Comparison of ENCODE assay signal across 11 mouse cellular contexts in genomic region chr15:62128546-62129212, GRCm38 (mm10).
DNase-seq lines count a peak whose midpoint lies in the region; ATAC-seq and TF ChIP-seq lines count a peak whose summit lies in the region.
"Had no signal": no experiment of that assay in that cellular context is flagged by ENCODE, and none has a peak within 500 bp of the region (broad histone marks: within the 10 kb centered on the region; RNA-seq: fewer than 3 reads in every experiment).

No protein-coding gene starts in this region.

- TF ChIP-seq CTCF in lung, embryonic 14.5 days (IDR thresholded peaks at IDR 0.05; ENCODE audit: low read depth) = no peak
- TF ChIP-seq CTCF in stomach, postnatal 0 days (IDR thresholded peaks at IDR 0.05; ENCODE audit: low read depth) = peak; percentile 29

- ATAC-seq in embryonic facial prominence, embryonic 11.5 days (replicated peaks; ENCODE audit: insufficient number of reproducible peaks, low FRiP score, low TSS enrichment, low read depth) = no peak
- no peak for ATAC-seq in lung, embryonic 14.5 days (ENCODE audit: insufficient read depth)
- ATAC-seq in limb, embryonic 11.5 days (ENCODE audit: insufficient number of reproducible peaks, low FRiP score, low TSS enrichment, low read depth) = no peak
- peak; percentile 79 for ATAC-seq in stomach, postnatal 0 days (ENCODE audit: low FRiP score, low TSS enrichment)
- ATAC-seq: inflammation-experienced regulatory T-cells, adult 6 months had no signal

- H3K36me3 ChIP-seq in embryonic facial prominence, embryonic 11.5 days (replicated peaks; ENCODE audit: control insufficient read depth, insufficient read depth, low read depth, low read length) = no peaks in the 10 kb centered on the region
- no peaks in the 10 kb centered on the region for H3K36me3 ChIP-seq in embryonic facial prominence, embryonic 10.5 days (replicated peaks)
- no peaks in the 10 kb centered on the region for H3K36me3 ChIP-seq in lung, embryonic 14.5 days (ENCODE audit: insufficient read depth)
- H3K36me3 ChIP-seq in limb, embryonic 11.5 days (ENCODE audit: control insufficient read depth, insufficient read depth, low read length) = no peaks in the 10 kb centered on the region
- H3K36me3 ChIP-seq in stomach, postnatal 0 days (ENCODE audit: control insufficient read depth, insufficient read depth, low read length) = no peaks in the 10 kb centered on the region

- H3K4me3 ChIP-seq in embryonic facial prominence, embryonic 11.5 days (ENCODE audit: low read depth, low read length) = no peak overlapping the region
- no peak overlapping the region for H3K4me3 ChIP-seq in embryonic facial prominence, embryonic 10.5 days
- H3K4me3 ChIP-seq in lung, embryonic 14.5 days (ENCODE audit: low read depth, low read length) = no peak overlapping the region
- H3K4me3 ChIP-seq in limb, embryonic 11.5 days (ENCODE audit: low read depth, low read length) = no peak overlapping the region
- H3K4me3 ChIP-seq in stomach, postnatal 0 days (ENCODE audit: low read depth, low read length) = no peak overlapping the region
- H3K4me3 ChIP-seq: forebrain, embryonic 13.5 days had no signal

- 48% methylated on average over 11 of the region's 11 CpGs for WGBS in embryonic facial prominence, embryonic 11.5 days
- WGBS in embryonic facial prominence, embryonic 10.5 days = 61% methylated on average over 11 of the region's 11 CpGs
- 22% methylated on average over 11 of the region's 11 CpGs for WGBS in lung, embryonic 14.5 days
- WGBS in limb, embryonic 11.5 days = 29% methylated on average over 11 of the region's 11 CpGs
- 23% methylated on average over 11 of the region's 11 CpGs for WGBS in stomach, postnatal 0 days

- H3K4me1 ChIP-seq in embryonic facial prominence, embryonic 11.5 days (ENCODE audit: control insufficient read depth, insufficient read depth, low read length) = peaks cover 2% of the 10 kb centered on the region; the same call in 1 of the 2 replicates
- H3K4me1 ChIP-seq in embryonic facial prominence, embryonic 10.5 days = peaks cover 43% of the 10 kb centered on the region
- peaks cover 23% of the 10 kb centered on the region for H3K4me1 ChIP-seq in lung, embryonic 14.5 days (ENCODE audit: insufficient read depth)
- peaks cover 6% of the 10 kb centered on the region; the same call in 1 of the 2 replicates for H3K4me1 ChIP-seq in limb, embryonic 11.5 days (ENCODE audit: control insufficient read depth, insufficient read depth, low read length)
- no peaks in the 10 kb centered on the region for H3K4me1 ChIP-seq in stomach, postnatal 0 days (replicated peaks; ENCODE audit: control insufficient read depth, insufficient read depth)

- no peak overlapping the region for H3K9ac ChIP-seq in embryonic facial prominence, embryonic 11.5 days (replicated peaks; ENCODE audit: low read length)
- H3K9ac ChIP-seq in lung, embryonic 14.5 days = no peak overlapping the region
- H3K9ac ChIP-seq in limb, embryonic 11.5 days (ENCODE audit: low read length) = no peak overlapping the region
- H3K9ac ChIP-seq in stomach, postnatal 0 days (ENCODE audit: low read length) = no peak overlapping the region
- H3K9ac ChIP-seq: forebrain, embryonic 13.5 days had no signal

- no peaks in the 10 kb centered on the region for H3K9me3 ChIP-seq in embryonic facial prominence, embryonic 11.5 days (replicated peaks; ENCODE audit: control insufficient read depth, low read length)
- H3K9me3 ChIP-seq in embryonic facial prominence, embryonic 10.5 days = no peaks in the 10 kb centered on the region
- H3K9me3 ChIP-seq in lung, embryonic 14.5 days (ENCODE audit: low read depth, low read length) = no peaks in the 10 kb centered on the region
- no peaks in the 10 kb centered on the region for H3K9me3 ChIP-seq in limb, embryonic 11.5 days (ENCODE audit: control insufficient read depth, low read length)
- no peaks in the 10 kb centered on the region for H3K9me3 ChIP-seq in stomach, postnatal 0 days (ENCODE audit: control insufficient read depth, low read length)
- H3K9me3 ChIP-seq: forebrain, embryonic 13.5 days had no signal

- no peak for TF ChIP-seq EP300 in stomach, postnatal 0 days (optimal IDR thresholded peaks at IDR 0.05)

- peak; percentile 25 for DNase-seq in embryonic facial prominence, embryonic 11.5 days (ENCODE audit: low spot score)
- DNase-seq in embryonic facial prominence, embryonic 10.5 days (ENCODE audit: low spot score) = no peak
- DNase-seq in lung, embryonic 14.5 days = peak; percentile 71
- DNase-seq in lung, postnatal 4 days = no peak
- peak; percentile 38 for DNase-seq in limb, embryonic 11.5 days (ENCODE audit: low spot score)
- DNase-seq in stomach, postnatal 0 days (ENCODE audit: low spot score) = peak; percentile 60
- no peak for DNase-seq in frontal cortex, postnatal 36 days (ENCODE audit: low spot score in 2 of 2)
- no peak for DNase-seq in cerebellum, adult 8-10 months
- DNase-seq: cerebellum, adult 18-20 months had no signal

- no peak overlapping the region for H3K4me2 ChIP-seq in embryonic facial prominence, embryonic 11.5 days (ENCODE audit: low read depth, low read length)
- H3K4me2 ChIP-seq in lung, embryonic 14.5 days = no peak overlapping the region
- no peak overlapping the region for H3K4me2 ChIP-seq in limb, embryonic 11.5 days (ENCODE audit: low read depth, severe bottlenecking)
- H3K4me2 ChIP-seq in stomach, postnatal 0 days (replicated peaks; ENCODE audit: low read depth) = no peak overlapping the region
- H3K4me2 ChIP-seq: forebrain, embryonic 13.5 days had no signal

- no peak overlapping the region for H3K27ac ChIP-seq in embryonic facial prominence, embryonic 11.5 days (replicated peaks; ENCODE audit: low read depth, low read length)
- H3K27ac ChIP-seq in embryonic facial prominence, embryonic 10.5 days (replicated peaks) = no peak overlapping the region
- H3K27ac ChIP-seq in lung, embryonic 14.5 days (ENCODE audit: low read depth) = peak overlapping the region; percentile 46; the same call in 1 of the 2 replicates
- H3K27ac ChIP-seq in limb, embryonic 11.5 days (replicated peaks; ENCODE audit: low read depth, low read length) = peak overlapping the region; percentile 30; the same call in 1 of the 2 replicates
- H3K27ac ChIP-seq in stomach, postnatal 0 days (replicated peaks) = no peak overlapping the region
- H3K27ac ChIP-seq: forebrain, embryonic 13.5 days had no signal

- H3K27me3 ChIP-seq in embryonic facial prominence, embryonic 11.5 days (ENCODE audit: control insufficient read depth, insufficient read depth, low read length) = no peaks in the 10 kb centered on the region
- no peaks in the 10 kb centered on the region for H3K27me3 ChIP-seq in embryonic facial prominence, embryonic 10.5 days (replicated peaks; ENCODE audit: low read depth, poor library complexity, severe bottlenecking)
- H3K27me3 ChIP-seq in lung, embryonic 14.5 days (ENCODE audit: insufficient read depth, low read length) = no peaks in the 10 kb centered on the region
- no peaks in the 10 kb centered on the region for H3K27me3 ChIP-seq in limb, embryonic 11.5 days (ENCODE audit: control insufficient read depth, insufficient read depth, low read length)
- H3K27me3 ChIP-seq in stomach, postnatal 0 days (ENCODE audit: control insufficient read depth, insufficient read depth, low read length) = no peaks in the 10 kb centered on the region
- H3K27me3 ChIP-seq: forebrain, embryonic 13.5 days had no signal

Comparison
In these comparisons a context has a peak if more than half of its experiments do, and no peak if none do; other contexts are left out.
1. DNase-seq: peak in embryonic facial prominence, embryonic 11.5 days (single experiment), lung, embryonic 14.5 days (single experiment), limb, embryonic 11.5 days (single experiment) and stomach, postnatal 0 days (single experiment); none in embryonic facial prominence, embryonic 10.5 days (single experiment), lung, postnatal 4 days (0 of 2), frontal cortex, postnatal 36 days (0 of 2) and cerebellum, adult 8-10 months (single experiment).
2. H3K27ac ChIP-seq: peak in lung, embryonic 14.5 days (single experiment) and limb, embryonic 11.5 days (single experiment); none in embryonic facial prominence, embryonic 11.5 days (single experiment), embryonic facial prominence, embryonic 10.5 days (single experiment) and stomach, postnatal 0 days (single experiment).